Mouse (Mus musculus) midbrain, embryonic 15.5 days (tissue): ENCODE data around the gene Gm37240. TPM values are rescaled to one million over a fixed set of nuclear protein-coding genes. Genes with fewer than 3 reads are reported as not detected.

Experiments
- ATAC-seq: fragments of 200-750 bp; cut with Nextera tagmentation; replicated peaks from 2 replicates; pipeline ENCODE4 v1.8.0; 2017; ENCODE audit warnings: moderate TSS enrichment
- H3K27ac ChIP-seq: fragments of 300-500 bp; sonication (generic); 2 replicates; pipeline ENCODE4 v1.5.1; 2015; ENCODE audit warnings: mild to moderate bottlenecking, inconsistent platforms
- H3K27me3 ChIP-seq: fragments of 300-500 bp; sonication (generic); replicated peaks from 2 replicates; pipeline ENCODE4 v1.6.1; 2015; ENCODE audit warnings: inconsistent platforms
- H3K36me3 ChIP-seq: fragments of 300-500 bp; sonication (generic); replicated peaks from 2 replicates; pipeline ENCODE4 v1.6.1; 2015; ENCODE audit warnings: inconsistent platforms
- H3K4me1 ChIP-seq: fragments of 300-500 bp; sonication (generic); 2 replicates; pipeline ENCODE4 v1.6.1; 2015; ENCODE audit warnings: inconsistent platforms
- H3K4me2 ChIP-seq: fragments of 300-500 bp; sonication (generic); 2 replicates; pipeline ENCODE4 v1.6.1; 2015; ENCODE audit warnings: inconsistent platforms, mild to moderate bottlenecking, moderate library complexity
- H3K4me3 ChIP-seq: fragments of 300-500 bp; sonication (generic); 2 replicates; pipeline ENCODE4 v1.5.1; 2015; ENCODE audit warnings: mild to moderate bottlenecking, inconsistent platforms
- H3K9ac ChIP-seq: fragments of 300-500 bp; sonication (generic); 2 replicates; pipeline ENCODE4 v1.6.1; 2015; ENCODE audit warnings: mild to moderate bottlenecking, inconsistent platforms
- H3K9me3 ChIP-seq: fragments of 300-500 bp; sonication (generic); 2 replicates; pipeline ENCODE4 v1.6.1; 2016; ENCODE audit warnings: inconsistent platforms
- WGBS: fragments of 180-500 bp; shearing (Covaris S2); methylation state at CpG from one replicate; pipeline ENCODE4 v1.1.7; 2015; ENCODE audit warnings: mixed read lengths; 5-methylcytosine and 5-hydroxymethylcytosine counted together
- polyA plus RNA-seq: library from polyadenylated mRNA; unstranded; fragments of >200 nt; fragmentation: Nextera tagmentation; extraction: Ambion mirVana; gene quantifications from 2 replicates; pipeline ENCODE4 v1.2.1, GENCODE M21; 2015

Gene Gm37240
- polyA plus RNA-seq, 1 experiment from 2014 or later: 0.40 TPM

DNA sequence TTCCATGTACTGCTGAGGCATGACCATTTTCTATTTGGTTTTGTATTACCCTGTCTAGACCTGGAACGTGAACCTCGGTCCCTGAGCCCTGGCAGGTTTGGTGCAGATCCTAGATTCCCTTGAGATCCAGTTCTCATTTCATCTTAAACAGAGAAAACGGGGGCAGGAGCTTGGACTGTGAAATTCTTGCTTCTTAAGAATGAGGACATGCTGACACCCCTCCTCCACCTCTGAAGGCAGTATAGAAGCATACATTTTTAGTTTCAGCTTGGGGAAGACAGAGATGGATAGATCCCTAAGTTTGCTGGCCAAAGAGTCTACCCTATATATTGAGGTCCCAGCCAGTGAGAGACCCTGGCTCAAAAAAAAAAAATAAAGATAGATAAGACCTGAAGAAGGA is 742.9 kb downstream of the Gm37240 start:
- H3K4me2 ChIP-seq: no peak overlapping the region
- H3K9me3 ChIP-seq: no peaks in the 10 kb centered on the region
- no peaks in the 10 kb centered on the region for H3K4me1 ChIP-seq
- H3K36me3 ChIP-seq: no peaks in the 10 kb centered on the region
- H3K27me3 ChIP-seq: no peaks in the 10 kb centered on the region
- ATAC-seq: no peak
- no peak overlapping the region for H3K27ac ChIP-seq
- 88% methylated on average over 3 of the region's 3 CpGs for WGBS
- no peak overlapping the region for H3K4me3 ChIP-seq
- H3K9ac ChIP-seq: no peak overlapping the region

DNA sequence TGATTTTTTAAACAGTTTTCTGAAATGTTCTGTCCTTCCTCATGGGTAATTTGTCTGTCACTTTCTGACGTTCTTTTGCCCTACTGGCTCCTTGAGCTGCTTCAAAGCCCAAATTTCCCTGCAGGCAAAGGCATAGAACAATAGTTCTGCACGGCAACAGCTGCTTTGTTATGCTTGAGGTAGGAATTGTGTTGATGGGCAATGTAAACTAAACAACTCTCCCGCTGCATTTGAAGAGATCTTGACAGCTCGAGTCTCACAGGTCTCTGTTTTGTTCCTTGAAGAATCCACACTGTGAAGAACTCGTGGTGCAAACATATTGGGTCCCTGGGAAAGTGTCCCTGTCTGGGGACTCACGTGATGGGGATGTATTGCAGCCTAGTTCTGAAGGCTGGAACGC is 746.8 kb downstream of the Gm37240 start:
- H3K36me3 ChIP-seq: no peaks in the 10 kb centered on the region
- no peak overlapping the region for H3K4me2 ChIP-seq
- 34% methylated on average over 7 of the region's 7 CpGs for WGBS

DNA sequence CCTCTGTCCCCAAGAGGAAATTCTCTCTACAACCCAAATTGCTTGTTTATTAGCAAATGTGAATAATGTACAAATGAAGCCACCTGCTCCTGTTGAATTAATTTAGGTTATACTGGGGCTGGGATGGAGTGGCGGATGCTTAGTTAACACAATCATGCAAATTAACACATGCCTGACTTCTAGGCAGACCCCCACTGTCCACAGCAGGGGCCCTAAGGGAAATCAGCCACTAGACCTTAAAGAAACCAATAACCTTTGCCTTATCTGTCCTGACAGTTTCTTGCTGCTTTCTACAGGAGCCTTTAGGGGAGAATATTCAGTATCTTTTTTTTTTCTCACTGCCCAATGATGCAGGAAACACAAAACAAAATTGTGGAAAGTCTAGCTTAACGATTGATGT is 748.9 kb downstream of the Gm37240 start:
- no peaks in the 10 kb centered on the region for H3K36me3 ChIP-seq
- no peak overlapping the region for H3K27ac ChIP-seq
- no peak overlapping the region for H3K4me3 ChIP-seq
- H3K4me1 ChIP-seq: no peaks in the 10 kb centered on the region
- 38% methylated on average over 2 of the region's 2 CpGs for WGBS
- no peak overlapping the region for H3K4me2 ChIP-seq
- ATAC-seq: no peak
- H3K9ac ChIP-seq: no peak overlapping the region
- H3K9me3 ChIP-seq: no peaks in the 10 kb centered on the region
- H3K27me3 ChIP-seq: no peaks in the 10 kb centered on the region

More for the DNA sequence above, 746.8 kb downstream of the Gm37240 start:
- no peak overlapping the region for H3K9ac ChIP-seq
- H3K27me3 ChIP-seq: no peaks in the 10 kb centered on the region
- H3K4me3 ChIP-seq: no peak overlapping the region
- no peak for ATAC-seq
- H3K9me3 ChIP-seq: no peaks in the 10 kb centered on the region
- no peaks in the 10 kb centered on the region for H3K4me1 ChIP-seq
- no peak overlapping the region for H3K27ac ChIP-seq

DNA sequence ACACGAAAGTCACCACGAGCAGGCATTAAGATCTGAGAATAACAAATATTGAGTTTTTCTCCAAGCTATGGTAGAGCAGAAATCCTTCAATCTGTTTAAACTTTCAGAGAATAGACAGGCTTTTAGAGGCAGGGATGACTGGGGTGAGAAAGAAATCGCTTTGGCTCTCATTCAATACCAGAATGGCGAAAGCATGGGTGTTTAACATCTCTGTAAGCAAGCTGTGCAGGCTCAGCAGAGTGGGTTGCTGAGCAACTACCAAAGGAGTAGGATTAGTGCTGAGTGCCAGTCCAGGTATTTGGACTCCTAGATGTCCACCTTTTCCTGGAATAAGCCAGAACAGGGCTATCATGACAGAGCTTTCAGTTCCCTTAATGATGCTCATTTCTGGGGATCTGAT is 753.8 kb downstream of the Gm37240 start:
- H3K27me3 ChIP-seq: no peaks in the 10 kb centered on the region
- H3K36me3 ChIP-seq: no peaks in the 10 kb centered on the region
- H3K4me3 ChIP-seq: no peak overlapping the region
- WGBS: 61% methylated on average over 4 of the region's 4 CpGs
- ATAC-seq: no peak
- no peak overlapping the region for H3K9ac ChIP-seq
- no peaks in the 10 kb centered on the region for H3K4me1 ChIP-seq
- H3K27ac ChIP-seq: no peak overlapping the region
- H3K9me3 ChIP-seq: no peaks in the 10 kb centered on the region
- no peak overlapping the region for H3K4me2 ChIP-seq

DNA sequence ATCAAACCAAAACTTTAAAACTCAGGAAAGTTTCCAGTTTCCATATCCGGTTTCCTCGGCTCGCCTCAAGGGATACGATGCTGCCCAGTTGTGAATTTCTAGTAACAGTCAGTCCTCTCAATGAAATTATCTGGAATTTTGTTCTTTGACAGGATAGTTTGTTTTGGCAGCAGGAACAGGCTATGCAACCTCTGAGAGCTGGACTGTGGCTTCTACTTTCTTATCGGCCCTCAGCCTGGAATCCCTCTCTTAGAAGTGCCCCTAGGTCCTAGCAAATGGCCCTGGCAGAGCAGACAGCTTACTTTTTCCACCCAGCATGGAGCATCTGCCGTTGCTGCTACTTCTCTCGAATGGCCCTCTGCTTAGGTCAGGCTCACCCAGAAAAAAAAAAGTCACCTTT is 755.4 kb downstream of the Gm37240 start:
- Histone ChIP-seq H3K4me1 (no peaks in the 10 kb centered on the region), H3K4me2 (no peak overlapping the region), H3K9me3 (no peaks in the 10 kb centered on the region), H3K36me3 (no peaks in the 10 kb centered on the region), H3K27ac (no peak overlapping the region), H3K27me3 (no peaks in the 10 kb centered on the region), H3K9ac (no peak overlapping the region), H3K4me3 (no peak overlapping the region)
- no peak for ATAC-seq
- 86% methylated on average over 7 of the region's 7 CpGs for WGBS

GRCm38 (mm10) chr3:85128546-85128945 is 758.8 kb downstream of the Gm37240 start:
- Histone ChIP-seq H3K36me3 (no peaks in the 10 kb centered on the region), H3K27me3 (no peaks in the 10 kb centered on the region), H3K4me2 (no peak overlapping the region), H3K9me3 (no peaks in the 10 kb centered on the region), H3K4me3 (no peak overlapping the region), H3K9ac (no peak overlapping the region), H3K27ac (no peak overlapping the region), H3K4me1 (no peaks in the 10 kb centered on the region)
- 83% methylated on average over 8 of the region's 8 CpGs for WGBS
- no peak for ATAC-seq

- Histone ChIP-seq H3K4me2 (no peak overlapping the region), H3K4me3 (no peak overlapping the region), H3K36me3 (no peaks in the 10 kb centered on the region), H3K27ac (no peak overlapping the region), H3K27me3 (no peaks in the 10 kb centered on the region), H3K9me3 (no peaks in the 10 kb centered on the region), H3K9ac (no peak overlapping the region), H3K4me1 (no peaks in the 10 kb centered on the region)
- 83% methylated on average over 7 of the region's 7 CpGs for WGBS
- ATAC-seq: no peak
Observed at GRCm38 (mm10) chr3:85126970-85127369, 760.3 kb downstream of the Gm37240 start.

DNA sequence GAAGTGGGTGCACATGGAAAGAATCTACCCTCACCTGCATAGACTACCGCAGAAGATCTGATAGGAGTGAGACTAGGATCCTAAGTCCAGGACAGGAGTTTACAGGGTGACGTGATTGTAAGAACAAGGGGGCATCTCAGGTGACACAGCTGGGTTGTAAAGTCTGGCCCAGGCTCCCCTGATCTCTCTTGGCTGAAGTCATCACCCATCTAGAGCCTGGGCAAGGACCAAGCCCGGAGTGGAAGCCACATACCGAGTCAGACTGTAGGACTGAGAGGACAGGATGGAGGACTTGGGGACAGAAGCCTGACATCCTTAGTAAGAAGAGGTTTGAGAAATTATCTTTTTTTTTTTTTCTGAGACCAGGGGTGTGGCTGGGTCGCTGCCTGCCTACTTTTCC is 761.8 kb downstream of the Gm37240 start:
- H3K36me3 ChIP-seq: no peaks in the 10 kb centered on the region
- H3K9me3 ChIP-seq: no peaks in the 10 kb centered on the region
- WGBS: 91% methylated on average over 5 of the region's 5 CpGs
- no peak overlapping the region for H3K4me3 ChIP-seq
- H3K4me1 ChIP-seq: no peaks in the 10 kb centered on the region
- H3K4me2 ChIP-seq: no peak overlapping the region
- no peaks in the 10 kb centered on the region for H3K27me3 ChIP-seq
- H3K27ac ChIP-seq: no peak overlapping the region
- ATAC-seq: no peak
- H3K9ac ChIP-seq: no peak overlapping the region

DNA sequence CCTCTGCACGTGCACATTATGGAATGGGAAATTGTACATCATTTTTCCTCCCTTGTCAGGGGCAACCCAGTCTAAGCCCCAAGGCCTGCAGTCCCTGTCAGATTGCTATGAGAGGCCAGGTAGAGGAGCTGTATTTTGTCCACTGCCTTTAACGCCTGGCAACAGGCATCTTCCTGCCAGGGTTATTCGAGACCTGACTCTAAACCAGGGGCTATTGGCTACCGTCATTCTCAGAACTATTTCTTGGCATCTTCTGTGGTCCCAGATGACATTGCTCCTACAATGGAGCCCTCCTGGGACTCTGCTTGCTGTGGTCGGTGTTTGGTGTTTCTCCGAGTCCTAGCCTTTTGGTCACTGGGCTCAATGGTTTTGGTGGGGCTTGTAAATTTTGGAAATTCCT is 762.4 kb downstream of the Gm37240 start:
- Histone ChIP-seq H3K4me3 (no peak overlapping the region), H3K4me1 (no peaks in the 10 kb centered on the region), H3K4me2 (no peak overlapping the region), H3K27ac (no peak overlapping the region), H3K36me3 (no peaks in the 10 kb centered on the region), H3K9ac (no peak overlapping the region), H3K9me3 (no peaks in the 10 kb centered on the region), H3K27me3 (no peaks in the 10 kb centered on the region)
- 89% methylated on average over 6 of the region's 6 CpGs for WGBS
- no peak for ATAC-seq

- no peak overlapping the region for H3K9ac ChIP-seq
- no peaks in the 10 kb centered on the region for H3K4me1 ChIP-seq
- H3K27me3 ChIP-seq: no peaks in the 10 kb centered on the region
- WGBS: 87% methylated on average over 7 of the region's 7 CpGs
- no peak overlapping the region for H3K4me2 ChIP-seq
- H3K4me3 ChIP-seq: no peak overlapping the region
- H3K9me3 ChIP-seq: no peaks in the 10 kb centered on the region
- no peak for ATAC-seq
- no peak overlapping the region for H3K27ac ChIP-seq
- H3K36me3 ChIP-seq: no peaks in the 10 kb centered on the region
Observed at GRCm38 (mm10) chr3:85124410-85124809, 762.9 kb downstream of the Gm37240 start.

DNA sequence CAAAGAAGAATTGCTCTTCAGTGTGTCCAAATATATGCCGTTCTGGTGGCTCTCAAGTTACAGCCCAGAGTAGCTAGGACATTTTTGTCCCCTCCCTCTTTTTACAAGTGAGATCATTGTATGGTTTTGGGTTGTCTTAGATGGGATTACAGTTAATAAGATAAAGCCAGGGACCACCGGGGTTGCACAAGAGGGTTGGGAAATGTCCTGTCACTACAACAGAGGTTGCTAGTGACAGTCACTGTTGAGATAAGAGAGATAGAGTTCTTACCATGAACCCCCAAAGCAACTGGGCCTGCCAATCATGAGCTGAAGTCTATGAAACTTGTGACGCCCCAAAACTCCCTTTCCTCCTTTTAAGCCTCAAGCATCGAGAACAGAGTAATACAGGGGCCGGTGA is 769.6 kb downstream of the Gm37240 start:
- no peak overlapping the region for H3K27ac ChIP-seq
- ATAC-seq: no peak
- H3K36me3 ChIP-seq: no peaks in the 10 kb centered on the region
- H3K4me3 ChIP-seq: no peak overlapping the region
- no peak overlapping the region for H3K4me2 ChIP-seq
- no peaks in the 10 kb centered on the region for H3K4me1 ChIP-seq
- 89% methylated on average over 5 of the region's 5 CpGs for WGBS
- H3K27me3 ChIP-seq: no peaks in the 10 kb centered on the region
- H3K9ac ChIP-seq: no peak overlapping the region
- no peaks in the 10 kb centered on the region for H3K9me3 ChIP-seq

GRCm38 (mm10) chr3:85117014-85117413 is 770.3 kb downstream of the Gm37240 start:
- H3K27me3 ChIP-seq: no peaks in the 10 kb centered on the region
- H3K36me3 ChIP-seq: no peaks in the 10 kb centered on the region
- no peaks in the 10 kb centered on the region for H3K4me1 ChIP-seq
- 78% methylated on average over 7 of the region's 7 CpGs for WGBS
- no peak for ATAC-seq
- H3K9me3 ChIP-seq: no peaks in the 10 kb centered on the region
- no peak overlapping the region for H3K9ac ChIP-seq
- H3K4me2 ChIP-seq: no peak overlapping the region
- H3K27ac ChIP-seq: no peak overlapping the region
- H3K4me3 ChIP-seq: no peak overlapping the region

DNA sequence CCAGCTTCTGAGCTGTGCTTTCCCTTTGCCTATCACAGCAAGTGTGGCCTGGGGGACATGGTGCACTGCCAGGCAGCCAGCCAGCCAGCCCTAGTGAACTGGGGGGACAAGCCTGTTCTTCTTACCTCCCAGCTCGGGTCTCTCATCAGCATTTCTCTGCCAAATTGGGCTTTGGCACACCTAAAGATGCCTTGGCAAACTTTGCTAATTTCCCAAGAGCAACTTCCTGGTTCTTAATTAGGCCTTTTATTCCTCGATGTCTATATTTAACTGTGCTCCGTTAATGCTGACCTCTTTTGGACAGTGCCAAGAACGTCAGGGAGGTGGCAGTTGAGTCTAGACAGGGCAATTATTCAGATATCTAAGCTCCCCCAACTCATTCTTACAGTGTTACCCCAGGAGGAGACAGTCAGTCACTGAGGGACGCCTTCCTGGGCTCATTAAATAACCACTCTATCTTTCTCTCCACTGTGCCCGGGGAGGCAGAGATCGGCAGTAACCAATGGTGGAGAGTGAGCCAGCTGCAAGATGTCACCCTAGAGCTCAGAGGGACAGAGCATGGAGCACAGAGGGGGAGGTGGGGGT is 771.3 kb downstream of the Gm37240 start:
- 68% methylated on average over 7 of the region's 7 CpGs for WGBS
- peak; percentile 52; the same call in 1 of the 2 replicates for ATAC-seq

More for the DNA sequence above, 771.3 kb downstream of the Gm37240 start:
- H3K4me3 ChIP-seq: no peak overlapping the region
- H3K36me3 ChIP-seq: no peaks in the 10 kb centered on the region
- H3K27ac ChIP-seq: no peak overlapping the region
- no peak overlapping the region for H3K4me2 ChIP-seq
- no peaks in the 10 kb centered on the region for H3K27me3 ChIP-seq
- no peaks in the 10 kb centered on the region for H3K4me1 ChIP-seq
- H3K9me3 ChIP-seq: no peaks in the 10 kb centered on the region
- no peak overlapping the region for H3K9ac ChIP-seq
